Mouse (Mus musculus) myocyte (in vitro differentiated cells): ENCODE results near the gene Spty2d1. TPM values are rescaled to one million over a fixed set of nuclear protein-coding genes. Genes with fewer than 3 reads are reported as not detected.
A peak's percentile ranks its signal among the peaks of the same experiment; 100 is the strongest.

Experiments used
- H3K27me3 ChIP-seq: one replicate; pipeline ENCODE4 v1.6.1; 2011; ENCODE audit not compliant: control insufficient read depth, insufficient read depth, insufficient read length
- H3K36me3 ChIP-seq: one replicate; pipeline ENCODE4 v1.6.1; 2011; ENCODE audit not compliant: control insufficient read depth, insufficient read depth
- H3K4me2 ChIP-seq: one replicate; pipeline ENCODE4 v1.6.1; 2011; ENCODE audit warnings: low read depth, control low read depth
- H3K4me3 ChIP-seq: one replicate; pipeline ENCODE4 v1.5.1; 2011; ENCODE audit warnings: mild to moderate bottlenecking, control low read depth, moderate library complexity
- H3K79me2 ChIP-seq: one replicate; pipeline ENCODE4 v1.6.1; 2011; ENCODE audit not compliant: control insufficient read depth, insufficient read depth
- H3ac ChIP-seq: one replicate; pipeline ENCODE4 v1.6.1; 2011; ENCODE audit not compliant: control insufficient read depth, insufficient read length
- CEBPB ChIP-seq: IDR thresholded peaks from 2 replicates; pipeline ENCODE4 v1.6.1; 2011; ENCODE audit warnings: mild to moderate bottlenecking, moderate library complexity; ENCODE audit not compliant: poor library complexity, insufficient read depth, severe bottlenecking
- E2F4 ChIP-seq: IDR thresholded peaks from one replicate; pipeline ENCODE4 v1.6.1; 2011; ENCODE audit warnings: mild to moderate bottlenecking, control low read depth, moderate library complexity; ENCODE audit not compliant: insufficient read depth
- MAX ChIP-seq: IDR thresholded peaks from one replicate; pipeline ENCODE4 v1.6.1; 2011; ENCODE audit warnings: low read depth, mild to moderate bottlenecking, control low read depth
- MYOD1 ChIP-seq, 3 experiments: IDR thresholded peaks; one replicate each; pipeline ENCODE4 v1.6.1; 2011; ENCODE audit warnings: control low read depth in 2 of 3, low read depth in 2 of 3, mild to moderate bottlenecking in 2 of 3, moderate library complexity in 1 of 3; ENCODE audit not compliant: insufficient read length in 2 of 3, control insufficient read depth in 1 of 3
- MYOG ChIP-seq, 3 experiments: IDR thresholded peaks; one replicate each; pipeline ENCODE4 v1.6.1; 2011; ENCODE audit warnings: control low read depth in 2 of 3, low read depth in 2 of 3, mild to moderate bottlenecking in 2 of 3; ENCODE audit not compliant: insufficient read length in 2 of 3, control insufficient read depth in 1 of 3, insufficient read depth in 1 of 3
- POLR2A ChIP-seq: IDR thresholded peaks from one replicate; pipeline ENCODE4 v1.6.1; 2011; ENCODE audit warnings: low read depth, mild to moderate bottlenecking, control low read depth, moderate library complexity; ENCODE audit not compliant: insufficient read length
- POLR2AphosphoS2 ChIP-seq: IDR thresholded peaks from one replicate; pipeline ENCODE4 v1.6.1; 2011; ENCODE audit warnings: low read depth, control low read depth; ENCODE audit not compliant: insufficient read length
- REST ChIP-seq: IDR thresholded peaks from one replicate; pipeline ENCODE4 v1.6.1; 2011; ENCODE audit warnings: mild to moderate bottlenecking, control low read depth, moderate library complexity; ENCODE audit not compliant: insufficient read depth, insufficient read length
- SRF ChIP-seq: IDR thresholded peaks from one replicate; pipeline ENCODE4 v1.6.1; 2011; ENCODE audit warnings: low read depth; ENCODE audit not compliant: control insufficient read depth, insufficient read length
- TCF12 ChIP-seq: IDR thresholded peaks from one replicate; pipeline ENCODE4 v1.6.1; 2011; ENCODE audit warnings: mild to moderate bottlenecking, control low read depth; ENCODE audit not compliant: poor library complexity, insufficient read depth, severe bottlenecking
- TCF3 ChIP-seq: IDR thresholded peaks from one replicate; pipeline ENCODE4 v1.6.1; 2011; ENCODE audit warnings: low read depth, control low read depth; ENCODE audit not compliant: insufficient read length
- USF1 ChIP-seq: IDR thresholded peaks from one replicate; pipeline ENCODE4 v1.6.1; 2011; ENCODE audit warnings: low read depth, mild to moderate bottlenecking, control low read depth, moderate library complexity
- polyA plus RNA-seq: library from polyadenylated mRNA; unstranded; fragments of >200 nt; fragmentation: generic; extraction: Trizol; gene quantifications from one replicate; pipeline ENCODE4 v1.2.1, GENCODE M21; 2012; ENCODE audit warnings: missing spikeins

Gene Spty2d1
- polyA plus RNA-seq, 1 experiment = 12.0 TPM

- Histone ChIP-seq H3K79me2 (no peaks in the 10 kb centered on the region), H3K36me3 (no peaks in the 10 kb centered on the region), H3K27me3 (no peaks in the 10 kb centered on the region), H3K4me2 (no peak overlapping the region), H3ac (no peak overlapping the region), H3K4me3 (no peak overlapping the region)
- no peak for TF ChIP-seq CEBPB
- no peak for TF ChIP-seq TCF3
- no peak for TF ChIP-seq TCF12
- TF ChIP-seq REST = no peak
- no peak for TF ChIP-seq POLR2AphosphoS2
- no peak for TF ChIP-seq MAX
- no peak for TF ChIP-seq MYOD1 (IDR thresholded peaks at IDR 0.05; ENCODE audit: control insufficient read depth in 1 of 3, insufficient read length in 2 of 3, low read depth in 2 of 3)
- no peak for TF ChIP-seq POLR2A
- no peak for TF ChIP-seq E2F4
- TF ChIP-seq MYOG (IDR thresholded peaks at IDR 0.05; ENCODE audit: control insufficient read depth in 1 of 3, insufficient read depth in 1 of 3, insufficient read length in 2 of 3, low read depth in 2 of 3) = no peak
- TF ChIP-seq SRF = no peak
These were observed 44.1 kb downstream of the Spty2d1 start for GRCm38 (mm10) chr7:46964070-46964469.

DNA sequence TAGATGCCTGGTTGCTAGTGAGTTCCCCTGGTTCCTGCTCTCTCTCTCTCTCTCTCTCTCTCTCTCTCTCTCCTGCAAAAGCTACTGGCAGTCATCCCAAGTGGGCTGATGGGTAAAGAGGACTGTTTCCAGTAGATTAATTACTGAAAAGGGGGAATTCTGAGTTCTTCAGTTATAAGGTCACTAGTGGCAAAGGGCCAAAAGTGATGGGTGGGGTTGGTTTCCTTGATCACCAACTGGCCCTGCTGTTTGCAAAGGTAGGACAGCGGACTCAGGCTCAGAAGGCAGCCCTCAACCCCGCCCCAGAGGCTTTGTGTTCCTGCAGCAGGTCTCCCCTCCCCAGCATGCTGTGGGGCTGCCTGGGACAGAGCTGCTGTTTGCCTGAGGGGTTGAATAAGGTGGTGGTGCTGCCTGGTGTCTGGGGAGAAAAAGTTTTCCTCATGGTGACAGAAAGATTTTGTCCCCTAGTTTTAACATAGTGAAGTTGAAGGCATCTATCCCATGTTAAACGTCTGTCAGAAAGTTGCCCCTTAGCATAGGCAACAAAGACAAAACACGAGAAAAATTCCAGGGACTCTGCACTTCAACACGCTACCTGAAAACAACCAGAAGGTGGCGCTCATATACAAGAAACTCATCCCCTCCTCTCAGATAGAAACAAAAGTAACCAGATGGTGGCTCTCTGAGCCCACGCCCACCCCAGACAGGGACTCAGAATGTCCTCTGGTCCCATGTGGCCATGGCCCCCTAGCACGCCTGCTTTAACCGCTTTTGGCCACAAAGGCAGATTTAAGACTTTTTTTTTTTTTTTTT is 45.2 kb downstream of the Spty2d1 start:
- H3K4me2 ChIP-seq = peak overlapping the region; percentile 63
- TF ChIP-seq MYOD1 (IDR thresholded peaks at IDR 0.05; ENCODE audit: control insufficient read depth in 1 of 3, insufficient read length in 2 of 3, low read depth in 2 of 3) = no peak
- no peak for TF ChIP-seq POLR2AphosphoS2
- no peak overlapping the region for H3K4me3 ChIP-seq
- H3K79me2 ChIP-seq = no peaks in the 10 kb centered on the region
- no peaks in the 10 kb centered on the region for H3K27me3 ChIP-seq
- H3ac ChIP-seq = no peak overlapping the region
- H3K36me3 ChIP-seq = no peaks in the 10 kb centered on the region

GRCm38 (mm10) chr7:46962132-46962531 is 46.1 kb downstream of the Spty2d1 start:
- Histone ChIP-seq H3K79me2 (peaks cover 9% of the 10 kb centered on the region), H3K27me3 (no peaks in the 10 kb centered on the region), H3K4me3 (no peak overlapping the region), H3K36me3 (no peaks in the 10 kb centered on the region), H3K4me2 (peak overlapping the region; percentile 63), H3ac (no peak overlapping the region)
- TF ChIP-seq REST (no peak), TCF3 (no peak), MAX (no peak), POLR2AphosphoS2 (no peak), E2F4 (no peak), CEBPB (no peak), TCF12 (no peak), MYOD1 (IDR thresholded peaks at IDR 0.05; ENCODE audit: control insufficient read depth in 1 of 3, insufficient read length in 2 of 3, low read depth in 2 of 3) (no peak), MYOG (IDR thresholded peaks at IDR 0.05; ENCODE audit: control insufficient read depth in 1 of 3, insufficient read depth in 1 of 3, insufficient read length in 2 of 3, low read depth in 2 of 3) (no peak), USF1 (no peak), POLR2A (no peak), SRF (no peak)

GRCm38 (mm10) chr7:46960991-46961390 is 47.2 kb downstream of the Spty2d1 start:
- TF ChIP-seq REST = no peak
- no peak for TF ChIP-seq MYOD1 (IDR thresholded peaks at IDR 0.05; ENCODE audit: control insufficient read depth in 1 of 3, insufficient read length in 2 of 3, low read depth in 2 of 3)
- TF ChIP-seq USF1 = no peak
- no peak for TF ChIP-seq POLR2AphosphoS2
- no peak for TF ChIP-seq MYOG (IDR thresholded peaks at IDR 0.05; ENCODE audit: control insufficient read depth in 1 of 3, insufficient read depth in 1 of 3, insufficient read length in 2 of 3, low read depth in 2 of 3)
- no peak for TF ChIP-seq CEBPB
- TF ChIP-seq SRF = no peak
- TF ChIP-seq POLR2A = no peak
- no peak for TF ChIP-seq MAX
- TF ChIP-seq TCF12 = no peak
- no peak for TF ChIP-seq TCF3
- no peak for TF ChIP-seq E2F4
- no peaks in the 10 kb centered on the region for H3K36me3 ChIP-seq
- H3ac ChIP-seq = no peak overlapping the region
- peaks cover 13% of the 10 kb centered on the region for H3K79me2 ChIP-seq
- H3K4me3 ChIP-seq = no peak overlapping the region
- no peak overlapping the region for H3K4me2 ChIP-seq
- no peaks in the 10 kb centered on the region for H3K27me3 ChIP-seq
